Mouse (Mus musculus): ENCODE data around the gene Ctdspl. TPM values are rescaled to one million over a fixed set of nuclear protein-coding genes. Genes with fewer than 3 reads are reported as not detected.

Ctdspl gene
- total RNA-seq, 1 experiment, result 2.9 TPM

- no peak overlapping the region for H3K9ac ChIP-seq (ENCODE audit: insufficient read depth, low read depth, low read length, poor library complexity, severe bottlenecking)
Measured at GRCm38 (mm10) chr9:118919672-118920186, 6.5 kb upstream of the Ctdspl start.

GRCm38 (mm10) chr9:118920798-118921515 lies 5.3 kb upstream of the Ctdspl start:
- Histone ChIP-seq H3K36me3 (ENCODE audit: control insufficient read depth, insufficient read depth, low read length, poor library complexity, severe bottlenecking) (no peaks in the 10 kb centered on the region), H3K27ac (ENCODE audit: insufficient read depth, low read depth, low read length, poor library complexity, severe bottlenecking) (no peak overlapping the region), H3K9me3 (ENCODE audit: control insufficient read depth, insufficient read depth, low read depth, low read length) (no peaks in the 10 kb centered on the region), H3K9ac (ENCODE audit: insufficient read depth, low read depth, low read length, poor library complexity, severe bottlenecking) (no peak overlapping the region), H3K4me3 (ENCODE audit: insufficient read depth in 1 of 2, low read depth in 1 of 2, low read length in 2 of 2, poor library complexity in 1 of 2, severe bottlenecking in 1 of 2) (no peak overlapping the region), H3K4me1 (ENCODE audit: control insufficient read depth in 2 of 2, insufficient read depth in 2 of 2, low read length in 2 of 2, poor library complexity in 1 of 2) (peaks cover 0 to 9% of the 10 kb centered on the region in 2 experiments; a peak in 1 of 4 replicates)
- no peak for TF ChIP-seq MAFK (IDR thresholded peaks at IDR 0.05; ENCODE audit: insufficient read depth, low read depth, low read length)
- TF ChIP-seq ZC3H11A (IDR thresholded peaks at IDR 0.05; ENCODE audit: borderline replicate concordance, low read depth, low read length), result peak; percentile 89
- in situ Hi-C loops (cut with MboI; ENCODE audit: low sequenced_read_pairs in 2 of 2, unreplicated experiment in 2 of 2), result loop anchor here in 1 of 2 experiments (25.0 kb wide), 1 partner anchor 334 kb away; no protein-coding TSS in a partner anchor
- DNase-seq (ENCODE audit: low read depth, low spot score), result peak; percentile 60

More at GRCm38 (mm10) chr9:118919672-118920186, 6.5 kb upstream of the Ctdspl start:
- in situ Hi-C loops (cut with MboI; ENCODE audit: low sequenced_read_pairs in 2 of 2, unreplicated experiment in 2 of 2), result loop anchor here (5.0 to 25.0 kb wide), 3 partner anchors 148 to 332 kb away; no protein-coding TSS in a partner anchor
- H3K4me1 ChIP-seq (ENCODE audit: control insufficient read depth in 2 of 2, insufficient read depth in 2 of 2, low read length in 2 of 2, poor library complexity in 1 of 2), result peaks cover 0 to 4% of the 10 kb centered on the region in 2 experiments; a peak in 1 of 4 replicates
- no peaks in the 10 kb centered on the region for H3K36me3 ChIP-seq (ENCODE audit: control insufficient read depth, insufficient read depth, low read length, poor library complexity, severe bottlenecking)
- no peak for TF ChIP-seq ZNF384 (IDR thresholded peaks at IDR 0.05; ENCODE audit: low read depth, low read length)
- TF ChIP-seq MAFK (IDR thresholded peaks at IDR 0.05; ENCODE audit: insufficient read depth, low read depth, low read length), result no peak
- TF ChIP-seq HCFC1 (IDR thresholded peaks at IDR 0.05; ENCODE audit: borderline replicate concordance, insufficient read depth, low read length), result no peak
- no peak for TF ChIP-seq ZC3H11A (IDR thresholded peaks at IDR 0.05; ENCODE audit: borderline replicate concordance, low read depth, low read length)
- no peak for TF ChIP-seq CHD2 (IDR thresholded peaks at IDR 0.05; ENCODE audit: low read depth, low read length)
- no peak overlapping the region for H3K4me3 ChIP-seq (ENCODE audit: insufficient read depth in 1 of 2, low read depth in 1 of 2, low read length in 2 of 2, poor library complexity in 1 of 2, severe bottlenecking in 1 of 2)
- no peaks in the 10 kb centered on the region for H3K9me3 ChIP-seq (ENCODE audit: control insufficient read depth, insufficient read depth, low read depth, low read length)
- H3K27ac ChIP-seq (ENCODE audit: insufficient read depth, low read depth, low read length, poor library complexity, severe bottlenecking), result no peak overlapping the region
- DNase-seq (ENCODE audit: low read depth, low spot score), result no peak

GRCm38 (mm10) chr9:118921926-118922325 lies 4.3 kb upstream of the Ctdspl start:
- in situ Hi-C loops (cut with MboI; ENCODE audit: low sequenced_read_pairs in 2 of 2, unreplicated experiment in 2 of 2), result loop anchor here in 1 of 2 experiments (25.0 kb wide), 1 partner anchor 335 kb away; no protein-coding TSS in a partner anchor
- TF ChIP-seq ZNF384 (IDR thresholded peaks at IDR 0.05; ENCODE audit: low read depth, low read length) (no peak), MAFK (IDR thresholded peaks at IDR 0.05; ENCODE audit: insufficient read depth, low read depth, low read length) (no peak), CHD2 (IDR thresholded peaks at IDR 0.05; ENCODE audit: low read depth, low read length) (no peak), HCFC1 (IDR thresholded peaks at IDR 0.05; ENCODE audit: borderline replicate concordance, insufficient read depth, low read length) (no peak), ZC3H11A (IDR thresholded peaks at IDR 0.05; ENCODE audit: borderline replicate concordance, low read depth, low read length) (no peak)
- no peaks in the 10 kb centered on the region for H3K9me3 ChIP-seq (ENCODE audit: control insufficient read depth, insufficient read depth, low read depth, low read length)

GRCm38 (mm10) chr9:118924554-118925085 lies 1.6 kb upstream of the Ctdspl start:
- TF ChIP-seq ZC3H11A (IDR thresholded peaks at IDR 0.05; ENCODE audit: borderline replicate concordance, low read depth, low read length) (no peak), ZNF384 (IDR thresholded peaks at IDR 0.05; ENCODE audit: low read depth, low read length) (no peak)
- Histone ChIP-seq H3K9ac (ENCODE audit: insufficient read depth, low read depth, low read length, poor library complexity, severe bottlenecking) (peak overlapping the region; percentile 48; the same call in 1 of the 2 replicates), H3K36me3 (ENCODE audit: control insufficient read depth, insufficient read depth, low read length, poor library complexity, severe bottlenecking) (no peaks in the 10 kb centered on the region), H3K4me1 (ENCODE audit: control insufficient read depth in 2 of 2, insufficient read depth in 2 of 2, low read length in 2 of 2, poor library complexity in 1 of 2) (peaks cover 0 to 9% of the 10 kb centered on the region in 2 experiments; a peak in 1 of 4 replicates), H3K4me3 (ENCODE audit: insufficient read depth in 1 of 2, low read depth in 1 of 2, low read length in 2 of 2, poor library complexity in 1 of 2, severe bottlenecking in 1 of 2) (peak overlapping the region; percentile 71 to 92), H3K27ac (ENCODE audit: insufficient read depth, low read depth, low read length, poor library complexity, severe bottlenecking) (no peak overlapping the region), H3K9me3 (ENCODE audit: control insufficient read depth, insufficient read depth, low read depth, low read length) (no peaks in the 10 kb centered on the region)
- no peak for DNase-seq (ENCODE audit: low read depth, low spot score)
- in situ Hi-C loops (cut with MboI; ENCODE audit: low sequenced_read_pairs in 2 of 2, unreplicated experiment in 2 of 2), result loop anchor here in 1 of 2 experiments (25.0 kb wide), 1 partner anchor 337 kb away; no protein-coding TSS in a partner anchor

More at GRCm38 (mm10) chr9:118921926-118922325, 4.3 kb upstream of the Ctdspl start:
- Histone ChIP-seq H3K36me3 (ENCODE audit: control insufficient read depth, insufficient read depth, low read length, poor library complexity, severe bottlenecking) (no peaks in the 10 kb centered on the region), H3K4me1 (ENCODE audit: control insufficient read depth in 2 of 2, insufficient read depth in 2 of 2, low read length in 2 of 2, poor library complexity in 1 of 2) (peaks cover 0 to 9% of the 10 kb centered on the region in 2 experiments; a peak in 1 of 4 replicates), H3K4me3 (ENCODE audit: insufficient read depth in 1 of 2, low read depth in 1 of 2, low read length in 2 of 2, poor library complexity in 1 of 2, severe bottlenecking in 1 of 2) (no peak overlapping the region), H3K9ac (ENCODE audit: insufficient read depth, low read depth, low read length, poor library complexity, severe bottlenecking) (no peak overlapping the region), H3K27ac (ENCODE audit: insufficient read depth, low read depth, low read length, poor library complexity, severe bottlenecking) (no peak overlapping the region)
- DNase-seq (ENCODE audit: low read depth, low spot score), result no peak
